Mouse (Mus musculus) layer of hippocampus, postnatal 10 days (tissue): ENCODE data around the gene Gstt2. TPM values are rescaled to one million over a fixed set of nuclear protein-coding genes. Genes with fewer than 3 reads are reported as not detected.

Experiments
- total RNA-seq, 2 experiments: library from RNA; stranded (reverse); gene quantifications; 2 replicates each; pipeline ENCODE4 v1.2.3; 2021

The Gstt2 gene
- total RNA-seq, 2 experiments from 2014 or later = 5.0 to 6.1 TPM

Other genes with a start within 250 kb of the Gstt2 start
- 1 to 10 TPM; 2.6 to 2.9 TPM for gene Ggt5, start 248.1 kb downstream of the Gstt2 start, total RNA-seq
- 1 to 10 TPM; 1.6 to 2.8 TPM for gene Susd2, start 193.4 kb downstream of the Gstt2 start, total RNA-seq
- gene Cabin1, start 73.1 kb downstream of the Gstt2 start, total RNA-seq = 10 to 100 TPM; 72.5 to 96.4 TPM
- gene Ddt, start 64.0 kb downstream of the Gstt2 start, total RNA-seq = 10 to 100 TPM; 34.4 to 34.8 TPM
- not detected for gene Gm20441, start 56.5 kb downstream of the Gstt2 start, total RNA-seq
- gene Gstt3, start 56.0 kb downstream of the Gstt2 start, total RNA-seq = under 1 TPM; 0.96 to 0.98 TPM
- gene Gstt1, start 38.8 kb downstream of the Gstt2 start, total RNA-seq = 1 to 10 TPM; 2.8 to 5.2 TPM
- not detected for gene Gstt4, start 14.9 kb downstream of the Gstt2 start, total RNA-seq
- 100 to 1,000 TPM; 674 to 738 TPM for gene Mif, start 22.8 kb upstream of the Gstt2 start, total RNA-seq
- gene Derl3, start 56.0 kb upstream of the Gstt2 start, total RNA-seq = 1 to 10 TPM in 1 of 2 experiments, not detected in 1; 1.7 TPM
- gene Smarcb1, start 84.2 kb upstream of the Gstt2 start, total RNA-seq = 10 to 100 TPM; 99.2 to 99.3 TPM
- gene Chchd10, start 95.7 kb upstream of the Gstt2 start, total RNA-seq = 100 to 1,000 TPM; 185 to 218 TPM
- gene Mmp11, start 99.1 kb upstream of the Gstt2 start, total RNA-seq = 1 to 10 TPM; 2.0 to 4.1 TPM
- under 1 TPM; 0.71 to 0.83 TPM for gene Gm867, start 103.2 kb upstream of the Gstt2 start, total RNA-seq
- not detected for gene Vpreb3, start 105.6 kb upstream of the Gstt2 start, total RNA-seq
- gene Gm5134, start 117.1 kb upstream of the Gstt2 start, total RNA-seq = not detected
- 10 to 100 TPM in 1 of 2 experiments, 1 to 10 TPM in 1; 9.1 to 11.2 TPM for gene Zfp280b, start 195.2 kb upstream of the Gstt2 start, total RNA-seq